Mouse (Mus musculus): Measurements from ENCODE around the gene Rab3il1.

- TF ChIP-seq CTCF (conservative IDR thresholded peaks at IDR 0.05; ENCODE audit: low read length) = no peak
- TF ChIP-seq POU5F1 (IDR thresholded peaks at IDR 0.05; ENCODE audit: borderline replicate concordance, low read length) = no peak
Observed at GRCm38 (mm10) chr19:10080384-10080783, 78.9 kb downstream of the Rab3il1 start.

Data from E14TG2a.4 (cell line).